Mouse (Mus musculus) cerebral cortex, adult 2 months (tissue): Measurements from ENCODE around the gene Ascc3.

Experiments used
- WGBS: fragments of 180-500 bp; shearing (Covaris S2); methylation state at CpG from one replicate; pipeline ENCODE4 v1.1.7; 2018; 5-methylcytosine and 5-hydroxymethylcytosine counted together

The Ascc3 gene

GRCm38 (mm10) chr10:50895881-50896766, 303.7 kb downstream of the Ascc3 start:
- 9% methylated on average over 21 of the region's 21 CpGs for WGBS

GRCm38 (mm10) chr10:50896767-50897390, 304.4 kb downstream of the Ascc3 start:
- WGBS = 8% methylated on average over 3 of the region's 3 CpGs

- 5% methylated on average over 32 of the region's 32 CpGs for WGBS
Observed at GRCm38 (mm10) chr10:50897530-50898471, 305.3 kb downstream of the Ascc3 start.

DNA sequence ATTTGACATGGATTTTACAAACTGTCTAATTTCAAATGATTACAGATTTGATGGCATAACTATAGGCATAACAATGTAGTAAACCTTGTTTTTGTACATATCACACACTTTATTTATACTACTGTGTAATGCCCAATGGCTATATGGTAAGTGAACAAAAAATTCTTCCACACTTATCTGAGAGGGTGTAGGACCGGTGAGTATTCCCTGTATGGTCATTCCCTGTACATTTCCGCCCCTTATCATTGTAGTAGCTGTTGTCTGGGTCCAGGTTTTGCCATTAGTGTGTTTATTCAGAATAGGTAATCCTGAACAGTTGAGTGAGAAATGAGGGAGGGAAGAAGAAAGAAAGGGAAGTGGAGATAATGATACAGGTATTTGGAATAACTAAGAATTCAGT, 306.2 kb downstream of the Ascc3 start:
- WGBS = 22% methylated on average over 2 of the region's 2 CpGs

- 4% methylated on average over 21 of the region's 21 CpGs for WGBS
Observed at GRCm38 (mm10) chr10:50899846-50900745, 307.6 kb downstream of the Ascc3 start.
